Mouse (Mus musculus) liver, embryonic 13.5 days (tissue): ENCODE data around the gene Thrb. TPM values are rescaled to one million over a fixed set of nuclear protein-coding genes. Genes with fewer than 3 reads are reported as not detected.

Source experiments
- ATAC-seq: fragments of 200-750 bp; cut with Nextera tagmentation; 2 replicates; pipeline ENCODE4 v1.8.0; 2017; ENCODE audit warnings: low read depth, mild to moderate bottlenecking, moderate number of reproducible peaks, moderate library complexity
- DNase-seq: peaks from one replicate; pipeline ENCODE4 v3.0.0; 2022
- H3K27ac ChIP-seq: fragments of 300-500 bp; sonication (generic); 2 replicates; pipeline ENCODE4 v1.5.1; 2015; ENCODE audit warnings: moderate library complexity, mild to moderate bottlenecking, inconsistent platforms
- H3K27me3 ChIP-seq: fragments of 300-500 bp; sonication (generic); 2 replicates; pipeline ENCODE4 v1.6.1; 2015; ENCODE audit warnings: mild to moderate bottlenecking, inconsistent platforms
- H3K36me3 ChIP-seq: fragments of 300-500 bp; sonication (generic); 2 replicates; pipeline ENCODE4 v1.6.1; 2015; ENCODE audit warnings: mild to moderate bottlenecking, inconsistent platforms
- H3K4me1 ChIP-seq: fragments of 300-500 bp; sonication (generic); replicated peaks from 2 replicates; pipeline ENCODE4 v1.6.1; 2015; ENCODE audit warnings: inconsistent platforms
- H3K4me2 ChIP-seq: fragments of 300-500 bp; sonication (generic); 2 replicates; pipeline ENCODE4 v1.6.1; 2015; ENCODE audit warnings: inconsistent platforms, mild to moderate bottlenecking, moderate library complexity
- H3K4me3 ChIP-seq: fragments of 300-500 bp; sonication (generic); replicated peaks from 2 replicates; pipeline ENCODE4 v1.5.1; 2015; ENCODE audit warnings: mild to moderate bottlenecking, inconsistent platforms
- H3K9ac ChIP-seq: fragments of 300-500 bp; sonication (generic); 2 replicates; pipeline ENCODE4 v1.6.1; 2015; ENCODE audit warnings: mild to moderate bottlenecking, inconsistent platforms
- H3K9me3 ChIP-seq: fragments of 300-500 bp; sonication (generic); replicated peaks from 2 replicates; pipeline ENCODE4 v1.6.1; 2016; ENCODE audit warnings: inconsistent platforms
- WGBS: fragments of 180-500 bp; shearing (Covaris S2); methylation state at CpG from one replicate; pipeline ENCODE4 v1.1.7; 2015; ENCODE audit not compliant: insufficient replicate concordance; 5-methylcytosine and 5-hydroxymethylcytosine counted together
- polyA plus RNA-seq: library from polyadenylated mRNA; unstranded; fragments of >200 nt; fragmentation: Nextera tagmentation; extraction: Ambion mirVana; gene quantifications from 2 replicates; pipeline ENCODE4 v1.2.1, GENCODE M21; 2015

The Thrb gene
- polyA plus RNA-seq, 1 experiment from 2014 or later = 1.3 TPM

DNA sequence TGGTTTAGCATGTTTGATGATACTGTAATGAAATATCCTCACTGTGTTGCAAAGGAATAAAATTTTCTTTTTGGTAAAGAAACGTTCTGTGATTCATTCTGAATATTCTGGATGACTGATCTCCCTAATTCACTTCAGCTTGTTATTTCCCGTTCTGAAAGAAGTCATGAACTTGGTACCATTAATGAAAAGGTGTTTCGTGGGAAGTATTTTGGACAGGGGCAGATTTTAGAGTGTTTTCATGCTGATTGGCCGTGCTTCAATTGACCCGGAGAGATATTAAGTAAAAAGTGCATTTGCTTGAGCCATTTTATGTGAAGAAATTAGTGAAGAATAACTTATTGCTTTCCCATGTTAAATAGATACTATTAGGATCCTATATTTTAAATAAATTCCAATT, 2.0 kb downstream of the Thrb start:
- peaks cover 51% of the 10 kb centered on the region for H3K27me3 ChIP-seq

DNA sequence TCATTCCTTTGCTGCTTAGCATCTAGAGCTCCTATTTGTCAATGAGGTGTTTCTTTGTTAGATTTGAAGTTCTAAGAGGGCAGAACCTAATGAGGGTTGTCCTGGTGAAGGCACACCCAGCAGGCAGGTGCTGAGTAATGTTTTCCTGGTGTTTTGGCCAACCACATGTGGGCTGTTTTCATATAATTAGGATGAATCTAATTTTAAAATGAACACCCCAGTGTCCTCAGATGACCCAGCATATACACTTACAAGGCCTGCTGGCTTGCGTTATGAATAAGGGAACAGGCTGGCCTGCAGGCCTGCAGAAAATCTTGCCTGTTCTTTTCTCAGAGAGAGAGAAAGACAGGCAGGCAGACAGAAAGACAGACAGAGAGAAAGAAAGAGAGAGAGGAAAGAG, 14.3 kb downstream of the Thrb start:
- Histone ChIP-seq H3K27ac (no peak overlapping the region), H3K4me1 (no peaks in the 10 kb centered on the region), H3K36me3 (no peaks in the 10 kb centered on the region), H3K9ac (no peak overlapping the region), H3K9me3 (no peaks in the 10 kb centered on the region), H3K4me2 (no peak overlapping the region), H3K27me3 (no peaks in the 10 kb centered on the region), H3K4me3 (no peak overlapping the region)
- DNase-seq = no peak
- ATAC-seq = no peak
- 71% methylated on average over 1 of the region's 1 CpGs for WGBS

More for the DNA sequence above, 2.0 kb downstream of the Thrb start:
- WGBS = 32% methylated on average over 5 of the region's 5 CpGs
- no peaks in the 10 kb centered on the region for H3K36me3 ChIP-seq
- no peak for DNase-seq
- no peaks in the 10 kb centered on the region for H3K4me1 ChIP-seq
- no peak for ATAC-seq
- no peak overlapping the region for H3K27ac ChIP-seq
- H3K9me3 ChIP-seq = no peaks in the 10 kb centered on the region
- H3K4me2 ChIP-seq = no peak overlapping the region
- H3K9ac ChIP-seq = no peak overlapping the region
- no peak overlapping the region for H3K4me3 ChIP-seq

DNA sequence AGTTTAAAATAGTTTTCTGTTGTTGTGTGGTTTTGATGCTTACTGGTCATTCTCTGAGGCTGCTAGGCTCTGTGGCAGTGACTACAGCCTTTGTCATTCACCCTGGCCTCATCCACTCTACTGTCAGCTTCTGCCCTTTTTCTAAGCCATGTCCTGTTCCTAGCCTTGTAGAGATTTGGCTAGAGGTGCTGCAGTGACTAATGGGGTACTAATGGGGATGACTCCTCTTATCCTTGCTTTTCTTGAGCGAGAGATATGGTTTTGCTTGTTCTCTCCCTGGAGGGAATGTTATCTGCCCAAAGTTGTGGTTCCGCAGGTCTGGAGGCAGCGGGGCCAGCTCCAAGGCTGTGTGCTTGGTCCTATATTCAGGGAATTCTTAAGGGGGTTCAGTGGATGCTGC, 15.2 kb downstream of the Thrb start:
- no peak overlapping the region for H3K27ac ChIP-seq
- no peak overlapping the region for H3K4me3 ChIP-seq
- H3K4me1 ChIP-seq = no peaks in the 10 kb centered on the region
- no peak overlapping the region for H3K9ac ChIP-seq
- WGBS = 55% methylated on average over 3 of the region's 3 CpGs
- no peak overlapping the region for H3K4me2 ChIP-seq
- DNase-seq = no peak
- no peak for ATAC-seq
- no peaks in the 10 kb centered on the region for H3K27me3 ChIP-seq
- H3K9me3 ChIP-seq = no peaks in the 10 kb centered on the region
- no peaks in the 10 kb centered on the region for H3K36me3 ChIP-seq

DNA sequence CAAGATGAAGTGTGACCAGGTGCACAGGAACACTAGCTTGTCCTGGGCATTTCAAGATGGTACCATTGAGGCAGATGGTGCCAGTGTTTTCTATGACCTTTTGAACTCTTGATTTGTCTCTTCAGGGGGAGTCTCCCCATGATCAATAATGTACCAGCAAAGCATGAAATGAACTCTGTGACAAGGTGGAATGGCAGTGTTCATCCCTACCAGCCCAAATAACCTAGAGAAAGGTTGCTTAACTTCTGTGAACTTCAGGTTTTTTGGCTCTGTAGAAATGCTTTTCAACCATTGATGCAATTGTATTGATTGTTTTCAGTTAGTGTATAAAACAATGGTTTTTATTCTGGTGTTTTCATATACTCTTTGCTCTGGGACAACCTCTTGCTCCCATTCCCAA, 21.4 kb downstream of the Thrb start:
- ATAC-seq (no peak), DNase-seq (no peak)
- Histone ChIP-seq H3K4me3 (no peak overlapping the region), H3K27me3 (no peaks in the 10 kb centered on the region), H3K4me1 (no peaks in the 10 kb centered on the region), H3K36me3 (no peaks in the 10 kb centered on the region), H3K9ac (no peak overlapping the region), H3K27ac (no peak overlapping the region), H3K9me3 (no peaks in the 10 kb centered on the region), H3K4me2 (no peak overlapping the region)

GRCm38 (mm10) chr14:17684881-17685280, 24.8 kb downstream of the Thrb start:
- Histone ChIP-seq H3K4me1 (no peaks in the 10 kb centered on the region), H3K27me3 (no peaks in the 10 kb centered on the region), H3K9ac (no peak overlapping the region), H3K9me3 (no peaks in the 10 kb centered on the region), H3K4me2 (no peak overlapping the region), H3K27ac (no peak overlapping the region), H3K4me3 (no peak overlapping the region), H3K36me3 (no peaks in the 10 kb centered on the region)
- 43% methylated on average over 1 of the region's 1 CpGs for WGBS
- ATAC-seq (no peak), DNase-seq (no peak)

DNA sequence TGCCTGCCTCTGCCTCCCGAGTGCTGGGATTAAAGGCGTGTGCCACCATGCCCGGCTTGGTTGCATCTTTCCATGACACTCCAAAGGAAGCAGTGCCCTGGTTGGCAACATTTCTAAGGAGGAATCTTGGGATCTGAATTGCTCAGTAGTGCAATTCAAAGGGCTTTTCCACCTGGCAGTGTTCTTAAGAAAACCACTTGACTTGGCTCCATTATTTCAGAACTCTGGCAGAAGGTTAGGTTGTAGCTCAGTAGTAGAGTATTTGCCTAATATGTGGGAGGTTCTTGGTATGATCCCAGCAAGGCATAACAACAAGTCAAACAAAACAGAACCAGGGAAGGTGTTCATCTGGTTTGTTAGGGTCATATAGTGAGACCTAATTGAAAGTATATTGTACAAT, 25.4 kb downstream of the Thrb start:
- Histone ChIP-seq H3K9ac (no peak overlapping the region), H3K9me3 (no peaks in the 10 kb centered on the region), H3K27me3 (no peaks in the 10 kb centered on the region), H3K4me1 (no peaks in the 10 kb centered on the region), H3K4me2 (no peak overlapping the region), H3K27ac (no peak overlapping the region), H3K4me3 (no peak overlapping the region), H3K36me3 (no peaks in the 10 kb centered on the region)
- no peak for ATAC-seq
- no peak for DNase-seq
- WGBS = 73% methylated on average over 3 of the region's 3 CpGs

GRCm38 (mm10) chr14:17686939-17687338, 26.9 kb downstream of the Thrb start:
- DNase-seq (no peak), ATAC-seq (no peak)
- H3K4me3 ChIP-seq = no peak overlapping the region
- WGBS = 48% methylated on average over 3 of the region's 3 CpGs
- no peaks in the 10 kb centered on the region for H3K36me3 ChIP-seq
- no peaks in the 10 kb centered on the region for H3K9me3 ChIP-seq
- H3K4me2 ChIP-seq = no peak overlapping the region
- H3K27me3 ChIP-seq = no peaks in the 10 kb centered on the region
- H3K4me1 ChIP-seq = no peaks in the 10 kb centered on the region
- no peak overlapping the region for H3K27ac ChIP-seq
- H3K9ac ChIP-seq = no peak overlapping the region

- Histone ChIP-seq H3K4me1 (no peaks in the 10 kb centered on the region), H3K9me3 (no peaks in the 10 kb centered on the region), H3K9ac (no peak overlapping the region), H3K4me3 (no peak overlapping the region), H3K36me3 (no peaks in the 10 kb centered on the region), H3K4me2 (no peak overlapping the region), H3K27me3 (no peaks in the 10 kb centered on the region), H3K27ac (no peak overlapping the region)
- no peak for DNase-seq
- ATAC-seq = no peak
- 47% methylated on average over 1 of the region's 1 CpGs for whole genome bisulfite sequencing
Measured at GRCm38 (mm10) chr14:17691246-17691645, 31.2 kb downstream of the Thrb start.

DNA sequence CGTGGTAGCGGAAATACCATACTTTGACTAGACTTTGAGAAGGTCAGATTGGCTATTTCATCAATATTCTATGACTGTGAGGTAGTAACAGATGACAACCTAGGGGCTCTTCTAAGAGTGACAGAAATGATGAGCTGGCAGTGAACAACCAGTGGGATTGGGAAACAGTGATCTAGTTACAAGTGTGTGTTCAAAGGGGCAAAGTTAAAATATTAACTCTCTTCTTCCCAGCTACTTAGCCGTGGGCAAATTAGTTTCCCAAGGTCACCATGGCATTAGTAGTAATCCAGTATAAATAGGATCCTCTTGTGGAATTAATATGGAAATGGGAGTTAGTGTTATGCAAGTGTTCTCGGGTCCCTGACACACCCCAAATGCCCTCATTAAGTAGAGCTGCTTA, 35.5 kb downstream of the Thrb start:
- Histone ChIP-seq H3K9ac (no peak overlapping the region), H3K4me1 (peaks cover 16% of the 10 kb centered on the region; the same call in 1 of the 2 replicates), H3K4me2 (no peak overlapping the region), H3K4me3 (no peak overlapping the region), H3K9me3 (no peaks in the 10 kb centered on the region), H3K27ac (no peak overlapping the region), H3K27me3 (no peaks in the 10 kb centered on the region), H3K36me3 (no peaks in the 10 kb centered on the region)
- no peak for ATAC-seq
- DNase-seq = no peak
- WGBS = 58% methylated on average over 4 of the region's 4 CpGs

DNA sequence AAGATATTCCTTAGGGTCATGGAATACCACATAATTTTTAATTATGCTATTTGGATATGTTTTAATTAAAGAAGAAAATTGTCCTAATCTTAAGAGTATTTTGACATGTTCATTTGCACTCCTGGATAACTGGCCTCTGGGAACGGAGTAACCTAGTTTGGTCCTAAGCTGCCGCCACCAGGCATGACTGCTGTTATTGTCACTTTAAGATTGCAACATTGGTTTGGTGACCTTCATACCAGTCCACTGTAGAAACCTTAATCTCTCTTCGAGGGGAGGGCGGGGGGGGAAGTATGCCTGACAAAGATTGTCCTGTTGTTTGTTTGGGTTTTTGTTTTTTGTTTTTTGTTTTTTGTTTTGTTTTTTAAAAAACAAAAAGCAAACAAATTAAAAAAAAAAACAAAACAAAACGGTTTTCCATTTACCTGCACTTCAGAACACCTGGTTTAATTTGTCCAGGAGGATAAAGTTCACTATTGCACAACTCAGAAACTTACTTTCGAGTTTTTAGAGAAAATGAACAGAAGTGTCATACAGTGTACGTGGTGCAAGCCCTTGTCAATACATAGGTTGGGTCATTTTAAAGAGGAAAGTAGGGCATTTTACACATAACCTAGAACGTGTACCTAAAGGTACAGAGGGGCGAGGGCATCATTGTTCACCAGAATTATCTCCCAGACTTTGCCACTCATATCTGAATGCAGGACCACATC, 38.0 kb downstream of the Thrb start:
- no peaks in the 10 kb centered on the region for H3K27me3 ChIP-seq
- ATAC-seq = 0 out of 2 replicates have a peak, but pooled peaks have one; percentile 26
- H3K9me3 ChIP-seq = no peaks in the 10 kb centered on the region
- no peak for DNase-seq
- H3K4me2 ChIP-seq = no peak overlapping the region
- WGBS = 54% methylated on average over 9 of the region's 9 CpGs
- peaks cover 17% of the 10 kb centered on the region; the same call in 1 of the 2 replicates for H3K4me1 ChIP-seq
- H3K27ac ChIP-seq = no peak overlapping the region; the same call in 1 of the 2 replicates
- H3K9ac ChIP-seq = no peak overlapping the region
- H3K36me3 ChIP-seq = no peaks in the 10 kb centered on the region
- no peak overlapping the region for H3K4me3 ChIP-seq

- DNase-seq (no peak), ATAC-seq (peak; percentile 68)
Measured at GRCm38 (mm10) chr14:17700228-17700627, 40.2 kb downstream of the Thrb start.

GRCm38 (mm10) chr14:17713297-17713904, 53.3 kb downstream of the Thrb start:
- Histone ChIP-seq H3K9me3 (no peaks in the 10 kb centered on the region), H3K4me3 (no peak overlapping the region), H3K4me1 (no peaks in the 10 kb centered on the region), H3K27me3 (no peaks in the 10 kb centered on the region), H3K36me3 (no peaks in the 10 kb centered on the region), H3K27ac (no peak overlapping the region), H3K9ac (no peak overlapping the region), H3K4me2 (no peak overlapping the region)
- DNase-seq (no peak), ATAC-seq (no peak)
- WGBS = 72% methylated on average over 7 of the region's 7 CpGs

More at GRCm38 (mm10) chr14:17700228-17700627, 40.2 kb downstream of the Thrb start:
- 47% methylated on average over 3 of the region's 3 CpGs for WGBS
- Histone ChIP-seq H3K27ac (no peak overlapping the region), H3K36me3 (no peaks in the 10 kb centered on the region), H3K9me3 (no peaks in the 10 kb centered on the region), H3K4me3 (no peak overlapping the region), H3K4me2 (no peak overlapping the region), H3K4me1 (peaks cover 17% of the 10 kb centered on the region; the same call in 1 of the 2 replicates), H3K9ac (no peak overlapping the region), H3K27me3 (no peaks in the 10 kb centered on the region)
